Mouse (Mus musculus): ENCODE data around the gene Lpcat2.
A peak's percentile ranks its signal among the peaks of the same experiment; 100 is the strongest.
"Not testable (repeated sequence)": the region's sequence is repeated elsewhere in the genome, so short reads cannot be mapped to it uniquely, and the experiment has no call there.

Gene Lpcat2

GRCm38 (mm10) chr8:92854673-92855072 is 466 bp upstream of the Lpcat2 start:
- no peak for DNase-seq

GRCm38 (mm10) chr8:92856273-92856986 is 1.3 kb downstream of the Lpcat2 start:
- DNase-seq: no peak

- no peak for DNase-seq
Measured at GRCm38 (mm10) chr8:92858475-92859182, 3.5 kb downstream of the Lpcat2 start.

GRCm38 (mm10) chr8:92861977-92862376 is 6.8 kb downstream of the Lpcat2 start:
- DNase-seq: no peak

GRCm38 (mm10) chr8:92870281-92870680 is 15.1 kb downstream of the Lpcat2 start:
- DNase-seq: no peak

GRCm38 (mm10) chr8:92872063-92872759 is 17.1 kb downstream of the Lpcat2 start:
- no peak for DNase-seq

GRCm38 (mm10) chr8:92875795-92876194 is 20.7 kb downstream of the Lpcat2 start:
- DNase-seq: no peak

GRCm38 (mm10) chr8:92881247-92881646 is 26.1 kb downstream of the Lpcat2 start:
- no peak for DNase-seq

- DNase-seq: peak in 1 of 2 experiments; percentile 15
Measured at GRCm38 (mm10) chr8:92883771-92884170, 28.6 kb downstream of the Lpcat2 start.

- DNase-seq: not testable (repeated sequence)
Measured at GRCm38 (mm10) chr8:92892216-92892615, 37.1 kb downstream of the Lpcat2 start.

- no peak for DNase-seq
Measured at GRCm38 (mm10) chr8:92893870-92894269, 38.7 kb downstream of the Lpcat2 start.

GRCm38 (mm10) chr8:92895053-92895452 is 39.9 kb downstream of the Lpcat2 start:
- DNase-seq: no peak

- DNase-seq: no peak
Measured at GRCm38 (mm10) chr8:92896056-92896455, 40.9 kb downstream of the Lpcat2 start.

- no peak for DNase-seq
Measured at GRCm38 (mm10) chr8:92896611-92897010, 41.5 kb downstream of the Lpcat2 start.

- DNase-seq: no peak
Measured at GRCm38 (mm10) chr8:92897794-92898193, 42.7 kb downstream of the Lpcat2 start.

GRCm38 (mm10) chr8:92899590-92899989 is 44.5 kb downstream of the Lpcat2 start:
- DNase-seq: no peak

GRCm38 (mm10) chr8:92901107-92901506 is 46.0 kb downstream of the Lpcat2 start, which contains the start of gene Capns2:
Capns2 (plus strand) TSS chr8:92901407.
- no peak for DNase-seq

GRCm38 (mm10) chr8:92902981-92903380 is 47.8 kb downstream of the Lpcat2 start:
- peak; percentile 9 to 42 for DNase-seq

- peak; percentile 44 to 67 for DNase-seq
Measured at GRCm38 (mm10) chr8:92903488-92904135, 48.5 kb downstream of the Lpcat2 start.

- no peak for DNase-seq
Measured at GRCm38 (mm10) chr8:92906553-92906952, 51.4 kb downstream of the Lpcat2 start.

- DNase-seq: no peak
Measured at GRCm38 (mm10) chr8:92908448-92908847, 53.3 kb downstream of the Lpcat2 start.

- DNase-seq: no peak
Measured at GRCm38 (mm10) chr8:92911477-92911876, 56.3 kb downstream of the Lpcat2 start.

- no peak for DNase-seq
Measured at GRCm38 (mm10) chr8:92913396-92913795, 58.3 kb downstream of the Lpcat2 start.
